Comparison of ENCODE assay signal across 24 mouse cellular contexts in genomic region chr8:82454056-82454455, GRCm38 (mm10).
"Had no signal": no experiment of that assay in that cellular context is flagged by ENCODE, and none has a peak within 500 bp of the region (broad histone marks: within the 10 kb centered on the region; RNA-seq: fewer than 3 reads in every experiment).

No protein-coding gene starts in this region.

- H3K36me3 ChIP-seq: heart, embryonic 10.5 days; heart, embryonic 12.5 days; hindbrain, embryonic 10.5 days; hindbrain, embryonic 12.5 days; intestine, embryonic 15.5 days; limb, embryonic 10.5 days; limb, embryonic 12.5 days; liver, embryonic 12.5 days had no signal

- H3K27ac ChIP-seq: gastrocnemius, adult 2 months; heart, embryonic 10.5 days; hindbrain, embryonic 10.5 days; hindbrain, embryonic 12.5 days; hindbrain, embryonic 14.5 days; intestine, embryonic 15.5 days; kidney, postnatal 0 days; layer of hippocampus, adult 2 months; left cerebral cortex, adult 2 months; limb, embryonic 10.5 days; limb, embryonic 12.5 days; liver, embryonic 12.5 days; liver, embryonic 14.5 days had no signal

- ATAC-seq: forebrain, embryonic 16.5 days; hindbrain, embryonic 16.5 days; inflammation-experienced regulatory T-cells, adult 6 months; intestine, embryonic 15.5 days; liver, embryonic 12.5 days had no signal

- H3K4me1 ChIP-seq: heart, embryonic 10.5 days; heart, embryonic 12.5 days; hindbrain, embryonic 10.5 days; hindbrain, embryonic 12.5 days; intestine, embryonic 15.5 days; limb, embryonic 10.5 days; limb, embryonic 12.5 days; liver, embryonic 12.5 days had no signal

- H3K9ac ChIP-seq: heart, embryonic 12.5 days; hindbrain, embryonic 12.5 days; hindbrain, embryonic 14.5 days; intestine, embryonic 15.5 days; limb, embryonic 12.5 days; liver, embryonic 12.5 days; liver, embryonic 14.5 days had no signal

- H3K4me3 ChIP-seq: gastrocnemius, adult 2 months; heart, embryonic 10.5 days; heart, embryonic 12.5 days; hindbrain, embryonic 10.5 days; hindbrain, embryonic 12.5 days; intestine, embryonic 15.5 days; layer of hippocampus, adult 2 months; left cerebral cortex, adult 2 months; limb, embryonic 10.5 days; limb, embryonic 12.5 days; liver, embryonic 12.5 days had no signal

- H3K4me2 ChIP-seq: heart, embryonic 12.5 days; hindbrain, embryonic 12.5 days; hindbrain, embryonic 14.5 days; intestine, embryonic 15.5 days; limb, embryonic 12.5 days; liver, embryonic 12.5 days had no signal

- DNase-seq: gastrocnemius, adult 2 months; gastrocnemius, postnatal 10 days; gastrocnemius, postnatal 25 days; heart, adult 18-20 months; heart, postnatal 10 days; heart, postnatal 4 days; liver; lung, adult 2 months had no signal

- H3K9me3 ChIP-seq: heart, embryonic 10.5 days; heart, embryonic 12.5 days; hindbrain, embryonic 10.5 days; hindbrain, embryonic 12.5 days; intestine, embryonic 15.5 days; limb, embryonic 10.5 days; limb, embryonic 12.5 days; liver, embryonic 12.5 days had no signal

- H3K27me3 ChIP-seq: heart, embryonic 12.5 days; hindbrain, embryonic 12.5 days; intestine, embryonic 15.5 days; limb, embryonic 12.5 days; liver, embryonic 12.5 days had no signal
